Mouse (Mus musculus): ENCODE data around the gene Bin2.

DNA sequence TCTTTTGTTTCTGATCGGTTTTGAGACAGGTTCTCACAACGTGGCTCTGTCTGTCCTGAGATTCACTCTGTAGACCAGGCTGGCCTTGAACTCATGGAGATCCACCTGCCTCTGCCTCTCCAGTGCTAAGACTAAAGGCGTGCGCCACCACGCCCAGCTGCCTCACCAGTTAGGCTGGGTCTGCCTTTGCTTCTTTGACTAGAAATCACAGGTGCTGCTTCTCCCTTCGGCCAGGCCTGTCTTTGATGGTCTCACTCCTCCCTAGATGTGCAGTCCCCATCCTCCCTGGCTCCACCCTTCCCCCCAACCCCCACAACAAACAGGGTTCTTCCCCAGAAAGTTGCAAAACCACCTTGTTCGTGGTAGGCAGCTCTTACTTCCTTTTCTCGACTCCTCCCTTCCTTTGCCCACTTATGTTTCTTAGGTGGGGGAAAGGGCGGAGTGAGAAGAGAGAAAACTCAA lies 4.5 kb downstream of the Bin2 start:
- TF ChIP-seq CTCF (IDR thresholded peaks at IDR 0.05; ENCODE audit: low read depth) (no peak), EP300 (IDR thresholded peaks at IDR 0.05; ENCODE audit: low read depth) (no peak)
